Mouse (Mus musculus): ENCODE results near the gene Mrpl10. TPM values are rescaled to one million over a fixed set of nuclear protein-coding genes. Genes with fewer than 3 reads are reported as not detected.

Gene Mrpl10
- polyA plus RNA-seq, 1 experiment from 2014 or later: 98.5 TPM

DNA sequence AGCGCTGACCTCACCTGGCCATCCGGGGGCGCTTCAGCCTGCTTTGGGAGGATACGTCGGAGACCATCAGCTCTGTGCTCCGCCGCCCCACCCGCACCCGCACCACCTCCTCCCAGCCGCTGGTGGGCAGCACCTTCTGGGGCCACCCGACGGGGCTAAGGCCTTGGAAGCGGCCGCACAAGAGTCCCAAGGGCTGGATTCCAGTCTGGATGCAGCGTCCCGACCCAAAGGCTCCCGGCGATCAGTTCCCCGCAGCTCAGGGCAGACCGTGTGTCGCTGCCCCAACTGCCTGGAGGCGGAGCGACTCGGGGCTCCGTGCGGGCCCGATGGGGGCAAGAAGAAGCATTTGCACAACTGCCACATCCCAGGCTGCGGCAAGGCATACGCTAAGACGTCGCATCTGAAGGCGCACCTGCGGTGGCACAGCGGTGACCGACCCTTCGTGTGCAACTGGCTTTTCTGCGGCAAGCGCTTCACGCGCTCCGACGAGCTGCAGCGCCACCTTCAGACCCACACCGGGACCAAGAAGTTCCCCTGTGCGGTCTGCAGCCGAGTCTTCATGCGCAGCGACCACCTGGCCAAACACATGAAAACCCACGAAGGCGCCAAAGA is 19.4 kb upstream of the Mrpl10 start:
- peak overlapping the region; percentile 48 for H3K4me3 ChIP-seq (ENCODE audit: low read depth, low read length)
- DNase-seq (ENCODE audit: low spot score) (peak; percentile 87), ATAC-seq (replicated peaks; ENCODE audit: low FRiP score, low TSS enrichment, low read depth) (peak; percentile 25; the same call in 1 of the 2 replicates)
- H3K9ac ChIP-seq (ENCODE audit: low read length): peak overlapping the region; percentile 53
- peaks cover 22% of the 10 kb centered on the region for H3K4me1 ChIP-seq (replicated peaks; ENCODE audit: control insufficient read depth, insufficient read depth, low read length)
- WGBS: 2% methylated on average over 50 of the region's 50 CpGs
- H3K36me3 ChIP-seq (ENCODE audit: control insufficient read depth, insufficient read depth, low read length): no peaks in the 10 kb centered on the region
- H3K9me3 ChIP-seq (ENCODE audit: control insufficient read depth, low read length): no peaks in the 10 kb centered on the region
- peaks cover 70% of the 10 kb centered on the region for H3K27me3 ChIP-seq (replicated peaks; ENCODE audit: control insufficient read depth, insufficient read depth, low read length)
- no peak overlapping the region for H3K27ac ChIP-seq (ENCODE audit: low read depth)
- H3K4me2 ChIP-seq (ENCODE audit: low read length): peak overlapping the region; percentile 83

DNA sequence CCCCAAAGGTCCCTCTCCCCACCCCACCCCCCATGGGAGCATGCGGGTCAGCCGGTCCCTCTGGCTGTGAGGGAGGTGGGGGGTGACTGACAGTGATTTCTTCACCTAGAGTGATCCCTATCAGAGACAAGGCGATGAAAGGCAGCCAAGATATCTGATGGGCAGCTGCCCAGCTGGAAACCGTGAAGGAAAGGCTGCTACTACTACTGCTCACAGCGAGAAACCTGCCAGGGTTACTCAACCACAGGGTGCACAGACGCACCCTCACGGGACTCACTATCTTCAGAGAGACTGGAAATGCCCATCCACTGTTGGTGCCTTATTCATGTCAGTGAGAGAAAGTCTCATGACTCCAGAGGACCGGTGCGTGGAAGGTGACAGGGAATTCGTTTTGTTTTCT is 16.4 kb upstream of the Mrpl10 start:
- H3K9ac ChIP-seq (ENCODE audit: low read length): no peak overlapping the region
- no peaks in the 10 kb centered on the region for H3K36me3 ChIP-seq (ENCODE audit: control insufficient read depth, insufficient read depth, low read length)
- H3K4me1 ChIP-seq (replicated peaks; ENCODE audit: control insufficient read depth, insufficient read depth, low read length): peaks cover 16% of the 10 kb centered on the region
- H3K27me3 ChIP-seq (replicated peaks; ENCODE audit: control insufficient read depth, insufficient read depth, low read length): peaks cover 44% of the 10 kb centered on the region
- DNase-seq (ENCODE audit: low spot score): no peak
- no peak overlapping the region for H3K4me3 ChIP-seq (ENCODE audit: low read depth, low read length)
- H3K4me2 ChIP-seq (ENCODE audit: low read length): no peak overlapping the region
- no peak overlapping the region for H3K27ac ChIP-seq (ENCODE audit: low read depth)
- H3K9me3 ChIP-seq (ENCODE audit: control insufficient read depth, low read length): no peaks in the 10 kb centered on the region
- no peak for ATAC-seq (replicated peaks; ENCODE audit: low FRiP score, low TSS enrichment, low read depth)
- 51% methylated on average over 10 of the region's 10 CpGs for WGBS

DNA sequence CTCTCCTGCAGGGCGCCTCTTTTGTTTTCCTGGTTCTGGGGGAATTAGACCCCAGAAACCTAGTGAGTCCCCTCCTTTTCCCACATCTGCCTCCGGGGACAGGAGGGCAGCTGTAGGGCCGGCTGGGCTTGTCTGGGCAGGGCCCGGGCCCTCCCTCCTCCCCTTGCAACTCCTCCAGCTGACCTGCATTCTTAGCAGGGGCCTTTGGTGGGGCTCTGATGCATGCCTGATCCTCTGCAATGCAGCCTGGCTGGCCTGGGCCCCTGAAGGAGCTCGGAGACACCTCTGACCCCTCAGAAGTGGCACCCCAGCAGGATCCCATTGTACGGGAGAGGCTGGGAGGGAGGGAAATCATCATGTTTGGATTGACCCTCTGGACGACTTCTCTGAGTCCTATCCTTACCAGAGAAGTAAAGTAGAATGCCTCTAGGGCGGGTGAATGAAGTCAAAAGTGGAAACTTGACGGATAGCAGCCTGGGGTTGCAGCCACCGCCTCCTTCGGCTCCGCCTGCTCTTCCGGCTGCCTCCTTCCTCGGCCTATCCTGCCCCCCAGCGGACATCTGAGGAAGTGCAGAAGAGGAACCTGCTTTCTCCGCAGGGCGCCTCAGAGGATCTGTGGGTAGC is 15.5 kb upstream of the Mrpl10 start:
- peak; percentile 94 for DNase-seq (ENCODE audit: low spot score)
- H3K36me3 ChIP-seq (ENCODE audit: control insufficient read depth, insufficient read depth, low read length): no peaks in the 10 kb centered on the region
- H3K9me3 ChIP-seq (ENCODE audit: control insufficient read depth, low read length): no peaks in the 10 kb centered on the region
- H3K4me1 ChIP-seq (replicated peaks; ENCODE audit: control insufficient read depth, insufficient read depth, low read length): peaks cover 24% of the 10 kb centered on the region
- peaks cover 36% of the 10 kb centered on the region for H3K27me3 ChIP-seq (replicated peaks; ENCODE audit: control insufficient read depth, insufficient read depth, low read length)
- H3K4me3 ChIP-seq (ENCODE audit: low read depth, low read length): peak overlapping the region; percentile 21
- H3K27ac ChIP-seq (ENCODE audit: low read depth): peak overlapping the region; percentile 85
- peak overlapping the region; percentile 56 for H3K4me2 ChIP-seq (ENCODE audit: low read length)
- peak overlapping the region; percentile 37 for H3K9ac ChIP-seq (ENCODE audit: low read length)
- peak; percentile 24 for ATAC-seq (replicated peaks; ENCODE audit: low FRiP score, low TSS enrichment, low read depth)
- 3% methylated on average over 17 of the region's 17 CpGs for WGBS

DNA sequence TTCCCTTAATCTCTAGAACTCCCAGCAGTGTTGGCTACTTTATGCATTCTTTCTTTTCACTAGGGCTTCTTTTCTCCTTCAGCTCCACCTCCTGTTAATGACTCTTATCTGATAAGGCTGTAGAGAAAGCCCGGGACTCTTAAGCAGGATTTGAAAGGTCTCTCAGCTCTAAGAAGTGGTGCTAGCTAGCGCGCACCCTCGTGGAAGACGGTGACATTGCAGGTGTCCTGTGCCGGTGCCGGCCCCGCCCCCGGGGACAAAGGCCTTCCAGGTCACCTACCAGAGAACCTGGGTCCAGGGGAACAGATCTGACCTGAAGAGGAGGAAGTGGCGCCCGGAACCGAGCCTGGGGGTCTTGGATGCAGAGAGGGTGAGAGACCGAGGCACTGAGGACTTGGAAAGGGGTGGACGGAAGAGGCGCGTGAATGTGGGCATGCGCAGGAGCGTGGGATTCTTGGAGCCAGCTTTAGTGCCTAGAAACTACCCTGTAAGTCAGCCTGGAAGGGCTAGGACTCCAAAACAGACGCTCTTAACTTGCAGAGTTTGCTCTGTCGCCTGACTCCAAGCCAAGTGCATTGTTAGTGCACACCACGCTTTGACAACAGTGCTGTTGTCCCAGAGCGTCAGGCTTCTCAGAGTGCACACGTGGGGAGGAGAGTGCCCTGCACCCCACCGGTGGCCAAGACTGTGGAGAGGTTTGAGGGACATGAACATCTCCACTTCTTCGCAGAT is 11.5 kb upstream of the Mrpl10 start, which contains the start of gene Scrn2:
Gene Scrn2, plus strand, starts transcription at position 253 of the 732 bp plus-strand sequence.
- WGBS: 1% methylated on average over 25 of the region's 25 CpGs
- Histone ChIP-seq H3K4me2 (ENCODE audit: low read length) (peak within 1 kb of the TSS; percentile 96), H3K4me1 (replicated peaks; ENCODE audit: control insufficient read depth, insufficient read depth, low read length) (peaks cover 19% of the 10 kb centered on the region), H3K36me3 (ENCODE audit: control insufficient read depth, insufficient read depth, low read length) (0 out of 2 replicates have a peak, but pooled peaks cover 4% of the 10 kb centered on the region), H3K27ac (ENCODE audit: low read depth) (peak within 1 kb of the TSS; percentile 59; the same call in 1 of the 2 replicates), H3K27me3 (replicated peaks; ENCODE audit: control insufficient read depth, insufficient read depth, low read length) (no peaks in the 10 kb centered on the region), H3K4me3 (ENCODE audit: low read depth, low read length) (peak within 1 kb of the TSS; percentile 73), H3K9me3 (ENCODE audit: control insufficient read depth, low read length) (no peaks in the 10 kb centered on the region), H3K9ac (ENCODE audit: low read length) (peak within 1 kb of the TSS; percentile 69)
- peak; percentile 99 for DNase-seq (ENCODE audit: low spot score)
- ATAC-seq (replicated peaks; ENCODE audit: low FRiP score, low TSS enrichment, low read depth): peak; percentile 64

GRCm38 (mm10) chr11:97030426-97030825 is 10.9 kb upstream of the Mrpl10 start:
- Histone ChIP-seq H3K9me3 (ENCODE audit: control insufficient read depth, low read length) (no peaks in the 10 kb centered on the region), H3K4me2 (ENCODE audit: low read length) (peak overlapping the region; percentile 96), H3K36me3 (ENCODE audit: control insufficient read depth, insufficient read depth, low read length) (0 out of 2 replicates have a peak, but pooled peaks cover 4% of the 10 kb centered on the region), H3K9ac (ENCODE audit: low read length) (peak overlapping the region; percentile 69), H3K27me3 (replicated peaks; ENCODE audit: control insufficient read depth, insufficient read depth, low read length) (no peaks in the 10 kb centered on the region), H3K4me1 (replicated peaks; ENCODE audit: control insufficient read depth, insufficient read depth, low read length) (peaks cover 18% of the 10 kb centered on the region), H3K27ac (ENCODE audit: low read depth) (peak overlapping the region; percentile 59; the same call in 1 of the 2 replicates), H3K4me3 (ENCODE audit: low read depth, low read length) (peak overlapping the region; percentile 73)
- DNase-seq (ENCODE audit: low spot score) (no peak), ATAC-seq (replicated peaks; ENCODE audit: low FRiP score, low TSS enrichment, low read depth) (no peak)
- 15% methylated on average over 15 of the region's 15 CpGs for WGBS

DNA sequence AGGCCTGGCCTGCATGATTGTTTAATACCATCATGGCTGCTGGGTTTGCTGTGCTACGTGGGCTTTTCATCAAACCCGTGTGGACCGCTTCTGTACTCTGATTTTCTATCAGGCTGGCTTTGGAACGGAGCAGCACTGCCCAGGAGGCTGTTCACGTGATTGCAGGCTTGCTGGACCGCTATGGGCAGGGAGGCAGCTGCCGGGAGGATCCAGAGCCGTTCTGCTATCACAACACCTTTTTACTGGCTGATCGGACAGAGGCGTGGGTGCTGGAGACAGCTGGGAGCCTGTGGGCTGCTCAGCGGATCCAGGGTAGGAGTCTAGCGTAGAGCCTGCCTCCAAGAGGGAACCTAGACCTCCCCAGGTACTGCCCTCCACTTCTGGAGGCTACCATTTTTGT is 9.4 kb upstream of the Mrpl10 start:
- Histone ChIP-seq H3K4me3 (ENCODE audit: low read depth, low read length) (no peak overlapping the region), H3K27ac (ENCODE audit: low read depth) (no peak overlapping the region), H3K27me3 (replicated peaks; ENCODE audit: control insufficient read depth, insufficient read depth, low read length) (no peaks in the 10 kb centered on the region), H3K4me1 (replicated peaks; ENCODE audit: control insufficient read depth, insufficient read depth, low read length) (peaks cover 12% of the 10 kb centered on the region; the same call in 1 of the 2 replicates), H3K9ac (ENCODE audit: low read length) (no peak overlapping the region), H3K4me2 (ENCODE audit: low read length) (no peak overlapping the region), H3K9me3 (ENCODE audit: control insufficient read depth, low read length) (no peaks in the 10 kb centered on the region), H3K36me3 (ENCODE audit: control insufficient read depth, insufficient read depth, low read length) (0 out of 2 replicates have a peak, but pooled peaks cover 4% of the 10 kb centered on the region)
- DNase-seq (ENCODE audit: low spot score): no peak
- WGBS: 84% methylated on average over 12 of the region's 12 CpGs
- ATAC-seq (replicated peaks; ENCODE audit: low FRiP score, low TSS enrichment, low read depth): no peak

GRCm38 (mm10) chr11:97032499-97032898 is 8.9 kb upstream of the Mrpl10 start:
- ATAC-seq (replicated peaks; ENCODE audit: low FRiP score, low TSS enrichment, low read depth) (no peak), DNase-seq (ENCODE audit: low spot score) (no peak)
- Histone ChIP-seq H3K9ac (ENCODE audit: low read length) (no peak overlapping the region), H3K36me3 (ENCODE audit: control insufficient read depth, insufficient read depth, low read length) (0 out of 2 replicates have a peak, but pooled peaks cover 4% of the 10 kb centered on the region), H3K9me3 (ENCODE audit: control insufficient read depth, low read length) (no peaks in the 10 kb centered on the region), H3K4me1 (replicated peaks; ENCODE audit: control insufficient read depth, insufficient read depth, low read length) (peaks cover 12% of the 10 kb centered on the region; the same call in 1 of the 2 replicates), H3K4me2 (ENCODE audit: low read length) (no peak overlapping the region), H3K4me3 (ENCODE audit: low read depth, low read length) (no peak overlapping the region), H3K27ac (ENCODE audit: low read depth) (no peak overlapping the region), H3K27me3 (replicated peaks; ENCODE audit: control insufficient read depth, insufficient read depth, low read length) (no peaks in the 10 kb centered on the region)
- 96% methylated on average over 4 of the region's 4 CpGs for WGBS

- Histone ChIP-seq H3K36me3 (ENCODE audit: control insufficient read depth, insufficient read depth, low read length) (0 out of 2 replicates have a peak, but pooled peaks cover 4% of the 10 kb centered on the region), H3K27ac (ENCODE audit: low read depth) (no peak overlapping the region), H3K9ac (ENCODE audit: low read length) (no peak overlapping the region), H3K27me3 (replicated peaks; ENCODE audit: control insufficient read depth, insufficient read depth, low read length) (no peaks in the 10 kb centered on the region), H3K9me3 (ENCODE audit: control insufficient read depth, low read length) (no peaks in the 10 kb centered on the region), H3K4me2 (ENCODE audit: low read length) (no peak overlapping the region), H3K4me3 (ENCODE audit: low read depth, low read length) (no peak overlapping the region), H3K4me1 (replicated peaks; ENCODE audit: control insufficient read depth, insufficient read depth, low read length) (peaks cover 12% of the 10 kb centered on the region; the same call in 1 of the 2 replicates)
- WGBS: 87% methylated on average over 4 of the region's 4 CpGs
- DNase-seq (ENCODE audit: low spot score) (no peak), ATAC-seq (replicated peaks; ENCODE audit: low FRiP score, low TSS enrichment, low read depth) (no peak)
These were observed 7.6 kb upstream of the Mrpl10 start for GRCm38 (mm10) chr11:97033781-97034180.
